Mouse (Mus musculus): ENCODE measurements around the gene 6430571L13Rik. TPM values are rescaled to one million over a fixed set of nuclear protein-coding genes. Genes with fewer than 3 reads are reported as not detected.

6430571L13Rik gene
- total RNA-seq, 2 experiments from 2014 or later = 0.07 to 0.08 TPM

GRCm38 (mm10) chr9:107338172-107338883, 2.1 kb upstream of the 6430571L13Rik start, which contains the start of gene Hemk1:
TSS of gene Hemk1 (minus strand) at chr9:107338350.
- ATAC-seq (replicated peaks; ENCODE audit: poor library complexity) = peak; percentile 76

- no peak for ATAC-seq (replicated peaks; ENCODE audit: poor library complexity)
Observed at GRCm38 (mm10) chr9:107340911-107341645, 676 bp downstream of the 6430571L13Rik start.

- ATAC-seq (replicated peaks; ENCODE audit: poor library complexity) = no peak
Observed at GRCm38 (mm10) chr9:107342201-107342709, 1.9 kb downstream of the 6430571L13Rik start.

GRCm38 (mm10) chr9:107343146-107343943, 2.9 kb downstream of the 6430571L13Rik start:
- no peak for ATAC-seq (replicated peaks; ENCODE audit: poor library complexity)

- ATAC-seq (replicated peaks; ENCODE audit: poor library complexity) = no peak
Observed at GRCm38 (mm10) chr9:107344027-107344426, 3.6 kb downstream of the 6430571L13Rik start.

GRCm38 (mm10) chr9:107346081-107346480, 5.7 kb downstream of the 6430571L13Rik start:
- ATAC-seq (replicated peaks; ENCODE audit: poor library complexity) = no peak

GRCm38 (mm10) chr9:107347586-107348183, 7.3 kb downstream of the 6430571L13Rik start:
- ATAC-seq (replicated peaks; ENCODE audit: poor library complexity) = no peak

- no peak for ATAC-seq (replicated peaks; ENCODE audit: poor library complexity)
Observed at GRCm38 (mm10) chr9:107349321-107349720, 8.9 kb downstream of the 6430571L13Rik start.

- no peak for ATAC-seq (replicated peaks; ENCODE audit: poor library complexity)
Observed at GRCm38 (mm10) chr9:107354826-107355225, 14.4 kb downstream of the 6430571L13Rik start.

- ATAC-seq (replicated peaks; ENCODE audit: poor library complexity) = peak; percentile 76
Observed at GRCm38 (mm10) chr9:107355870-107356765, 15.7 kb downstream of the 6430571L13Rik start.

GRCm38 (mm10) chr9:107357651-107358050, 17.2 kb downstream of the 6430571L13Rik start:
- ATAC-seq (replicated peaks; ENCODE audit: poor library complexity) = peak; percentile 71

GRCm38 (mm10) chr9:107360989-107361388, 20.6 kb downstream of the 6430571L13Rik start:
- ATAC-seq (replicated peaks; ENCODE audit: poor library complexity) = no peak

GRCm38 (mm10) chr9:107366644-107367043, 26.2 kb downstream of the 6430571L13Rik start:
- peak; percentile 60 for ATAC-seq (replicated peaks; ENCODE audit: poor library complexity)

- ATAC-seq (replicated peaks; ENCODE audit: poor library complexity) = no peak
Observed at GRCm38 (mm10) chr9:107368302-107368701, 27.9 kb downstream of the 6430571L13Rik start.

GRCm38 (mm10) chr9:107369270-107370105, 29.1 kb downstream of the 6430571L13Rik start:
- peak; percentile 62 for ATAC-seq (replicated peaks; ENCODE audit: poor library complexity)

GRCm38 (mm10) chr9:107370106-107370463, 29.7 kb downstream of the 6430571L13Rik start:
- ATAC-seq (replicated peaks; ENCODE audit: poor library complexity) = no peak

- ATAC-seq (replicated peaks; ENCODE audit: poor library complexity) = peak; percentile 84
Observed at GRCm38 (mm10) chr9:107372441-107372840, 32.0 kb downstream of the 6430571L13Rik start.

GRCm38 (mm10) chr9:107374623-107375022, 34.2 kb downstream of the 6430571L13Rik start:
- ATAC-seq (replicated peaks; ENCODE audit: poor library complexity) = no peak

GRCm38 (mm10) chr9:107375451-107375850, 35.0 kb downstream of the 6430571L13Rik start:
- no peak for ATAC-seq (replicated peaks; ENCODE audit: poor library complexity)

Measured in megakaryocyte progenitor cell, adult 5-6 weeks (primary cell).